Mouse (Mus musculus) ES-E14 (cell line): Measurements from ENCODE around the gene Ctnna3.

Experiments used
- CHD2 ChIP-seq: IDR thresholded peaks from 2 replicates; pipeline ENCODE4 v1.6.1; 2014; ENCODE audit warnings: mild to moderate bottlenecking, low read depth, low read length, inconsistent platforms
- HCFC1 ChIP-seq: IDR thresholded peaks from 2 replicates; pipeline ENCODE4 v1.6.1; 2012; ENCODE audit warnings: low read length, inconsistent platforms, borderline replicate concordance; ENCODE audit not compliant: insufficient read depth
- ZC3H11A ChIP-seq: IDR thresholded peaks from 2 replicates; pipeline ENCODE4 v1.6.1; 2012; ENCODE audit warnings: low read depth, mild to moderate bottlenecking, inconsistent platforms, low read length, borderline replicate concordance

GRCm38 (mm10) chr10:63566691-63567090 is 136.8 kb downstream of the Ctnna3 start:
- TF ChIP-seq ZC3H11A (no peak), HCFC1 (no peak), CHD2 (no peak)
